Mouse (Mus musculus): Measurements from ENCODE around the gene Msi2.

GRCm38 (mm10) chr11:88369898-88370297, 348.4 kb downstream of the Msi2 start:
- no peak for TF ChIP-seq GATA1 (IDR thresholded peaks at IDR 0.05; ENCODE audit: borderline replicate concordance, low read length)
- TF ChIP-seq FLI1 (IDR thresholded peaks at IDR 0.05; ENCODE audit: low read length): no peak
